Mouse (Mus musculus): ENCODE measurements at regions not wholly inside any gene's neighbourhood (a gene's known extent, or its start where the extent isn't known, plus 50 kb on each side); places are given as distances from the start of the nearest gene placed in this dataset.

DNA sequence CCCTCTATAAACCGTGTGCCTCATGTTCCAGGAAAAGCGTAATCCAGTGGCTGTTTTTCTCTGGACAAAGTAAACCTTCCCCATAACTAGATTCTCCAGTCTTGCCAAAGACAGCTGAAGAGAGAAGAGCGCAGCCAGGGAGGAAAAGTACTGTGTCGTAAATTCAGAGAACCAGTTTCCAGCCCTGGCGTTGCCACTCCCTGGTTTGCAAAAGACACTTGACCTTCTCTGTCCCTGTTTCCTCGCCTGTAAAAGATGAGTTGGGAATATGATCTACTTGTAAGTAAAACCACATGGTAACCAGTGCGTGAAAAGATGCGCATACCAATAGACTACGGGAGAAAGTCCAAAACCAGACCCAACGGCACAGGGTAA is 160.1 kb upstream of the Paip1 start:
- no peak for DNase-seq

DNA sequence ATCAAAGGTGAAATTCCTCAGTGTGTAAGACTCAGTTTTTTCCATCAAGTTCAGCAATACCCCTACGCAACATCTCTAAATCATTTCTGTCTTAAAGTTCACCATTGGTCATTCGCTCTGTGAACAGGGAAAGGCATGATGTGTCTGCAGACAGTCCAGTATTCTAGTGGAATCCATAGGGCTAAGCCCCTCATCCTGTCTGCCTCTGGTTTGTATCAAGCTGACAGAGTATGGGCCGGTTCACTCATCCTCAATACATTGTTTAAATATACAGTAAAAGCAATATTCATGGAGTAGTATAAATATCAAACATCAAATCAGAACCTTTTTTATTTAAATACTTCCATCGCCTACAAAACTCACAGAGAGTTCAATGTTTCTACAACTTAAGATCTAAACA is 152.9 kb upstream of the Paip1 start:
- DNase-seq: no peak

DNA sequence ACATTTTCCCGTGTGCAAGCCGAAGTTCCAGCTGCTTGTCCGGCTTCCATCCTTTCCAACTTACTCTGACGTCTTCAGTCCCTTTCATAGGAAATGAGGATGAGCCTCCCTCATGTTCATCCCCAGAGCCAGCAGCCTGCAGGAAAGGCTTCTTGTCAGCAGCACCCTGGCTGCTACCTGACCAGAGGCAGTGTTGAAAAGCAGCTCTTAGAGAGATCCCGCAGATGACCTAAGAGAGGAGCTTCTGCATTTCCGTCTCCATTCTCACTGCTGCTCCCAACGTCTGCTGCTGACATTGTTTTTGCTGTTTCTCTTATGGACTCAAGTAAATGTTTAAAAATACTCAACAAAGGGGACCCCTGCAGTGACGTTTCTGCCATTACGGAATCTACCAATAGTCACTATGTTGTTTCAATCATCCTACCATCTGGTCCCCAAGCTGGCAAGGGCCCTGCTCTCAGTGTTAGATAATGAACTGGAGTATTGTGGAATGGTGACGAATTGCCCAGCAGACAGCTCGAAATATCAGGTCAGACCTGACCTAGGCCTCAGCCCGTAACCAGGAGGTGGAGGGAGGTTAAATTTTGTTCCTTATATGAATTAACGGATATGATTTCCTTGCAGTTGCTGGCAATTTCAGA is 151.0 kb upstream of the Paip1 start:
- peak; percentile 21 to 39 for DNase-seq

DNA sequence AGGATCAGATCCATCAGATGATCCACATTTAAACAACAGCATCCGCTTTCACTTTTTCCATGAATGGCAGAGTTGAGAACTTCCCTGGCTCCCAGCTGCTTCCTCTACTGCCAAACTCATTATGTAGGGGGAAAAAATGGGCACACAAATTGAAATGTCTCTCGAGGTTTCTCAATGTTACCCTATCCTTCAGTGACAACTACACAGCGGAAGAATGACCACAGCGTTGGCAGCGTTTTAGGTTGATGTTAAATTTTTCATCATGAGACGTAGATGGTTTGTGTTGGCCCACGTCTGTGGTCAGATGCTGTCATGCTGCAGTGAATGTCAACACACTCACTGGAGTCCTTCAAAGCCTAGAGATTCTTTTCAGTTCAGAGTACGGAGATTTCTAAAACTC is 149.0 kb upstream of the Paip1 start:
- DNase-seq: no peak

DNA sequence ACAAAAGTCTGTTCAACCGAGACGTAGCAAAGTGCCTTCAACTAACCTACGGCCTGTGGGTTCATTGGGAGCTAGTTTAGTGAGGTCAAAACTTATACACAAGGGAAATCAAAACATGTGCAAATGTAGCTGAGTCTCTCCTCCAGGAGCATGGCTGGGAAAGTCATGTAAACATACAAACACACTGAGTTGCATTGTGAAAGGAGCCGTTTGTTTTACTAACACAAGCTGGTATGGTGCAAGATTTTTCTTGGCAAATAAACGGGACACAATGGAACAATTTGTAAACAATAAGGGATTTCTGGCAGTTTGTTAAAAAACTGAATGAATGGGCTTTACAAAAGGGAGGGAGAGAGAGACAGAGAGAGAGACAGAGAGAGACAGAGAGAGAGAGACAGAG is 147.8 kb upstream of the Paip1 start:
- DNase-seq: no peak

DNA sequence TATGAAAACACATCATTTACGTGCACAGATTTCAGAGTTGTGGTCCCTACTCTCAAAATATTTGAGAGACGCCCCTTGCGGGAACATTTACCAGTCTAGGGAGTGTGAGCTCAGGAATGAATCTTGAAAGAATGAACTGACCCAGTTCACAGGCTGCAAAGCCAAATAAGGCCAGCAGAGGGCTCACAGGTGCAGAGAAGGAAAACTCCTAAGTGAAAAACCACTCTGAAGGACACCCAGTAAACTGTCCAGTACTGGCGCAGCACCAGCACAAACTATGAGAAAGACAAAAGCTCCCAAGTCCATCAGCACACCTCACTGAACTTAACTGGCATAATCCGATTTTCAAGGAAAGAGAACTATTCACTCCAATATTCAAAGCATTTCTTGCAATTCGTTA is 145.0 kb upstream of the Paip1 start:
- DNase-seq: peak; percentile 80 to 88

DNA sequence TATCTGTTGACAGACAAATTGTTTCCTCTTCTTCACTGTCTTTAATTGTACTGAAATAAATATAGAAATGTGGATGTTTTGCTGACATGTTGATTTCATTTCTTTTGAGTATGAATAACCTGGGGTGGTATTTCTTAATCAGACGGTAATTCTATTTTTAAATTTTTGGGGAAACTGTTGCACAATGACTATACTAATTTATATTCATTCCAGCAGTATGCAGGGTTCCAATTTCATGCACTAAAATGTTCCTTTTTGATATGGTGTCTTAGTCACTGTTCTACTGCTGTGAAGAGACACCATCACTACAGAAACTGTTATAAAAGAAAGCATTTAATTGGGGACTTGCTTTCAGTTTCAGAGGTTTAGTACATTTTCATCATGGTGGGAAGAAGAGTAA is 119.2 kb upstream of the Paip1 start:
- DNase-seq: no peak

DNA sequence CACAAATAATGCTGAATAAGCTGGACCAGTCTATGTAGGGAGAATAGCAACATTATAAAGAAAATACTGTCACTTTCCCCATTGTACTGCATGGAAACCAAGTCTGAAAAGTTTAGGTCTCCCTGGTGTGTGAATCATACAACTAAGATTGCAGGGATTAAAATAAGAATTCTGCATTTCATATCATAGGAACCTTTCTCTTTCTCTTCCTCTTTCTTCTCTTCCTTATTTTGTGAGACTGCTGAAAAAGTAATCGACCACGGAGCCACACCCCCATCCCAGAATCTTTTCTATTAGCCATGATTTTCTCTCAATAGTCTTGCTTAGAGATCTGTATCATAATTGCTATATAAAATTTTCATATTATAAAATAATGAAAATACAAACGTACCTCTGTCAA is 118.4 kb upstream of the Paip1 start:
- DNase-seq: no peak

DNA sequence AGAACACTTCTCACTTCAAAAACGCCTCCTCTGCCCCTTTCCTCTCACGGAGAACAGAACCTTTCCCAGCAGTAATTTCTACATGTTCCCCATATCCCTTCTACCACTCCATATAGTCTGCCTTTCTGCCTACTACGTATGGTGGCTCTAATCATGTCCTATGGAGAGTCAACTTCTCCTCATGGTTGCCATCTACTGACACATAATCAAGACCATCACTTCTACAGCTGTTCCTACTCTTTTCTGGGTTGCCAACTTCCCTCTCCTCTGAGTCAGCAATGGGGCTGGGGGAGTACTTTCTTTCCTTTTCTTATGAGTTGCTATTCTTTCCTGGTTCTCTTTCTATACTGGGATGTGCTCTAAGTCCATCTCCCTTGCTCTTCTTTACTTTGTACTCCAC is 114.0 kb upstream of the Paip1 start:
- DNase-seq: no peak

DNA sequence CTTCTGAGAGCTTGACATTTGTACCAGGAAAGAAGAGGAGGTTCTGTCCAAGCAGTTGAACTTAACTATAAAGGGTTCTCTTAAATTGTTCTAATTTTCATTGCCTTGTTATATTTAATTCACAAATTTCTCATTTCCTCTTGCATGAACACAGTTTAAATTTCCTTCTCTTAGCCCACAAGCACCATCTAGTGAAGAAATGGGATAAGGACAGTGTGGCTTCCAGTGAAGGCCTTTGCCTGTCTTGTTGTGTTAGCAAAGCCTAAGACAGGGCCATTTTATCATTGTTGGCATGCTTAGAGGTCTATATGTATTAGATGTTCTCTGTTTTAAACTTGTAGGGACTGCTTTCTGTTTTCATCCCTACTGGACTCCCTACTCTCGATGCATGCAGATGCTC is 110.0 kb upstream of the Paip1 start:
- DNase-seq: no peak

DNA sequence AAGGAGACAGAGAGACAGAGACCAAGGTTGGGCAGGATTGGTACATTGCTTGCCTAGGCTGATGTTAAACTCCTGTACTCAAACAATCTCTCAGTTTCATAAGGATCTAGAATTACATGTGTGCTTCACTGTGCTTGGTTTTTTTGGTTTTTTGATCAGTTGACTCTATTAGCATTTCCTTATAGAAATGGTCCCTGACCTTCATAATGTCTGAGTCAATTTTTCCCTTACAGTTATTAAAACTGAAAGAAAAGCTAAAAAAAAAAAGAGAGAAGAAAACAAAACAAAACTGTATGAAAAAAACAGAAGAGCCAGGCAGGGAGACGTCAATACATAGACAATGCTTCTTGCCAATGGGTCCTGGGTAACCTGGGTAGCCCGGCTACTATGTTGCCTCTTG is 102.9 kb upstream of the Paip1 start:
- DNase-seq: no peak

DNA sequence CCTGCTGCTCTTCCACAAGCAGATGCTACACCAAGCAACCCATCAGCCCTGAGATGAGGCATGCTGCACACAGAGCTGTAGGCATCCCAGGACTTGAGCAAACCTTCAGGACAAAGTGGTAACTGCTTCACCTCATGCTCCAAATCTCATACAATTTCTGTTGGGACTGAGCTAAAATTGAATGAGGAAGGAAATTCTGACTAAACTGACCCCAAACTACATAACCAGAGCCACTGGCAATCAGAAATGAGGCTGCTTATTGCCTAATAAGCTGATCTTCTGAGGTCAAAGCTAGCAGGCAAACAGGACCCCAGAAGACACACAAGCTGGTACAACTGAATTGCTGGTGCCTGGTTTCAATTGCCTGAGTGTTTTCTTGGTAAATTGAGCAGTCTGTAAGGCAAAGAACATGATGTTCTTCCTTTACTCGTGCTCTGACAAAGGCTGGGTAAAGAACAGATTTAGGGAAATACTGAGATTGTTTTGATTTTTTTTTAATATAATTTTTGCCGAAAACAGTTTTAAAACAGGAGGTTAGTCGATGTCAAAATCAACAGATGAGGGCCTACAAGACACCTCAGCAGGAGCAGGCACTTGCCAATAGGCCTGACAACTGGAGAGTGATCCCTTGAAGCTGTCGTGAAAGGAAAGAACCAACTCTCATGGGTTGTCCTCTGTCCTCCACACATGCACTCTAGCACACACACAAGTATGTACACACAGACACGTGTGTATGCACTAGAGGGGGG is 101.3 kb upstream of the Paip1 start:
- DNase-seq: no peak

DNA sequence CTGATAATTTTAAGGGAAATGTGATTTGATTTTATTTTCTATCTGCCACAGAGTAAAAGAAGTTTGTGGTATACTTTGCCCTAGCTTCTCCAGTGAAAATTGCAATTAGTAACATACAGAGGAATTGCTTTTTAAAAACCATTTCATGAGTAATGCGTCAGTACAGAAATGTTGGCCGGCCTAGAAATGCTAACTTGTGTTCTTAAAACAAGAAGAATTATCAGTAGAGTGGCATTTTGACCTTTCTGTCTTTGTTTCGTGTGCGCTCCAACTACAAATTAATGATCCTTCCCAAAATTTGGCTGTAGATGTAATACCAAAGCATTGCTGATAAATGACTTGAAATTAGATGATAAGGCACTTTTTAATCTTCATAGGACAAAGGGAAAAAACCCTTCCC is 99.7 kb upstream of the Paip1 start:
- DNase-seq: no peak

DNA sequence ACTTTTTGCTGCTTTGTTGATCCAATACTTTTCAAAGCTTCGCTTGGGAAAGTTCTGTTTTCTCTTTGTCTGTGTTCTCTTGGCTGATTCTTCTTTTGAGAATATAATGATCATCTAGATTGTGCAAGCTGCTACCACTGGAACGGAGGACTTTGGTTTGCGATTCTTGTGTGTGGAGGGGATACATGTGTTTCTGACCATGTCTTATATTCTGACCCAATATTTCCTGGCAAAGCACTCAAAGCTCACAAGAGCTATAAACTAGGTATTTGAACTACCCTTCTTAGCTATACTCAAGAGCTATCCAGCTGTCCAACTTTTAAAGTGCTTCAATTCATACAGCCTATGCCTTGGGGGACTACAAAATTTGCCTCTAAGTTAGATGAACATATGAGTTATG is 96.6 kb upstream of the Paip1 start:
- no peak for DNase-seq

DNA sequence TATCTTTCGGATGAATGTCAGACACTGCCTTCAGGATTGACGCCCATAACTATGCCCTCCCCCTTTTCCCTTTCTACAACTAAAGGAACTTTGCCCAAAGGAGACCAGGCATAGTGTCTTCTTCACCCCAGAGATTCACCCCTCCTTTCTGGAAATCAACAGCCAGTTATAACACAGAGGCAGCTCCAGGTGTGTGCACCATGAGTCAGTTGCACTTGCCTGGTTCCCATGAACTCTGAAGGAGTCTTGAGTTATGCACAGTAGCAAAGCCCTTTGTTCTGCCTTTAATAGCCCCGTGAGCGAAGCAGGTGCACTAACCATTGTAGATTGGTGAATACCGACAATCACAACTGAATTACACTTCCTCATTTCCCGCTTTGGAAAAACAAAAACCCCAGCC is 94.5 kb upstream of the Paip1 start:
- DNase-seq: no peak

DNA sequence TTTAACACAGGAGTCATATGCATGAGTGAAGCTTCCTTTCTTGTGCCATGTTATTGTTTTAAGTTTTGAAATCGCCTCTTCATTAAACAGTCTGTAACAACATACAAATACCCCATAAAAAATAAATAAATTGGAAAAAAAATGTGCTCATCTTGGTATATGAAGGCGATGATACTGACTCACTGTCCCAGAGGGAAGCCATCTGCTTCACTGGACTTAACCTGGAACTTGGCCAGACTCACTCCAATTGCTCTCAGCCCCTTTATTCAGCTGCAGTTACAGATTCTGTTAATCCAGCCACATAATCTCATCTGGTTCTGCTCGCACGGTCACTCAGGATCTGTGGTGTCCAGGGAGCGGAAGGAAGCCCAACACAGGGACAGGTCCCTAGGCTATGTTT is 90.5 kb upstream of the Paip1 start:
- DNase-seq: peak; percentile 55 to 59

DNA sequence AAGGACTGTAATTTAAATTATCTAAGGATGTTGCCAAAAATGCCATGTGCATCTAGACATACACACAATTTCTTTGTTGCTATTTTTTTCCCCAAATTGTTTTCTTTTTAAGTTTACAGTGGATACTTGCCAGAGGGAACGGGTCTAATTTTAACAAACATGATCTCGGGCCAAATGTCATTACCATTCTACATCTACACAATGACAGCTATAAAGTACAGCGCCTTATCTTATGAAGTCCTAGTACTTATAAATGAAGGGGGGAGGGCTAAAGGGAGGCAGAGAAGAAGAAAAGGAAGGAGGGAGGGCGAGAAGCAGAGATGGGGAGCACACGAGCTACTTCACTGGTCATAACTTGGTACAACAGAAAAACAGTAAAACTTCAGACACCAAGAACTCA is 89.4 kb upstream of the Paip1 start:
- DNase-seq: no peak

DNA sequence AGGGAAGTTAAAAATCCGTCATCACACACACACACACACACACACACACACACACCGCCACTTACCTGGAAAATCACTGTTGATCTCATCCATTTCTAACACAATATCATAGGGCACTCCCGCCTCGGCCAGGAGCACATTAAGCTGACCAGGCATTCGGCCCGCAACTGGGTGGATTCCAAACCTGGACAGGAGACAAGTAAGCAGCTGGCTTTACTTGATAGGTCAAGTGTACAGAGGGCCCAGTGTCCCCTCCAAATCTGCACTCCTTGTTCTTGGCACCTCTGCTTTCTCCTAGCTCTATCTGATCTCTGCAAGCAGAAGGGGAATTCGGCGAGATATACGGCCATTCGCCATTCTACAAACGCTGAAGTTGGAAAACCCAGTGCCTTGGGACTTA is 88.6 kb upstream of the Paip1 start:
- peak; percentile 66 to 69 for DNase-seq

DNA sequence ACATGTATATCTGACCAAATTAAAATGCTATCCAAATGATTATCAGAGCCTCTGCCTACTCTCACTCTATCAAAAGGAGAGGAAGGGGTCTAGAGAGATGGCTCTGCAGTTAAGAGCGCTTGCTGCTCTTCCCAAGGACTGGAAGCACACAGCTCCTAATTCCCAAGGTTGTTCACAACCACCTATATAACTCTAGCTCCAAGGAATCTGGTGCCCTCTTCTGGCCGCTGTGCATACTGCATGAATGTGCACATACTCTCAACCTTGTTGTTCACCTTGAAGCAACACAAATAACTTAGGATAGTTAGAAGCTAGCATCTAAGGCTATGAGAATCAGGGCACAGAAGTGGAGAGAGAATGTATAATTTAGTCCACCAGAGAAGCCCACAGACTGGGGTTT is 86.6 kb upstream of the Paip1 start:
- peak; percentile 45 to 72 for DNase-seq

DNA sequence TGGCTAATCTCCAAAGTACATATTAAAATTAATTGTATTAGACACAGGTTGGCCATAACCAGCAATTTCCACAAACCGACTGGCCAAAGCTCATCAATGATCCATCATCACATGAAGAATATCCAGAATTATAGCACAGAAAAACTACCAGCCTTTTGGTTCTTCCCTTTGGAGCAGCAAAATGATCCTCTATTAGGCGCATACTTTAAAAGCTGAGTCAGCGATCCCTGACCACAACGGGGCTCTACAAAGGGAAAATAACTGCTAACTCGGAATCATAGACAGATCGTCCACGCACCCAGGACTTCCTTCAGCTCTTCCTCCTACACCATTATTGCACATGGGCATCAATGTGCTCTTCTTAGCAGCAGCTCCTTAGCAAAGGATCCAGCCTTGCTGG is 85.6 kb upstream of the Paip1 start:
- DNase-seq: no peak

DNA sequence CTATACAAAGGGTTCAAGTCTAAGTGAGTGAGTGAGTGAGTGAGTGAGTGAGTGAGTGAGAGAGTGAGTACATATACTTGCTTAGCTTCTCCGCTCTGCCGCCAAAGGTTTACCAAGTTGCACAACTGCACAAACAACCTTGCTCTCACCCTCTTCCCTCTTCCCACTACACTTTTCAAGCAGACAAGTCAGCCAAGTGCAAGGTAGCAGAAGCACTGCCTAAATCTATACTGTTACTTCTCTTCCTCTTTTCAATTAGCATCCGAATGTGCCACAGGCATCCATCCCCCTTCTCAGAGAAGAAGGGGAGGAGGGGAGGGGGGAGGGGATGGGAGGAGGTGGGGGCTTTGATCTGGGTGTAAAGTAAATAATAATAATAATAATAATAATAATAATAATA is 80.4 kb upstream of the Paip1 start:
- no peak for DNase-seq

DNA sequence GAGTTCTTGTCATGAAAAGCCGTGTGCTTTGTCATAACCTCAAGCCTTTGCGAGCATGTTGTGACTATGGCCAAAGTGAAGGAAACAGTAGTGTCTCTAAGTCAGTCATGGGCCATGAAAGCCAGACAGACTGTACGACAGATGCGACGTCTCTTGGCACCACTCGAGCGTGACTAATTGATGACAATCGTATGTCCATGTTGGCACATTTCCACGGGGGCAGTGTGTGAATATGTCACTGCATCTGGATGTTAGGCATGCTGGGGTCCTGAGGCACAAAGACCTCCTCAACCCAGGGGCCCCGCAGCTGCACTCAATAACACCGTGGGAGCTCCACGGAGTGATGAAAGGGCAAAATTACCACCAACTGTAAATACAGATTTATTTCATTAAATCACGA is 77.1 kb upstream of the Paip1 start:
- DNase-seq: peak; percentile 62 to 76

DNA sequence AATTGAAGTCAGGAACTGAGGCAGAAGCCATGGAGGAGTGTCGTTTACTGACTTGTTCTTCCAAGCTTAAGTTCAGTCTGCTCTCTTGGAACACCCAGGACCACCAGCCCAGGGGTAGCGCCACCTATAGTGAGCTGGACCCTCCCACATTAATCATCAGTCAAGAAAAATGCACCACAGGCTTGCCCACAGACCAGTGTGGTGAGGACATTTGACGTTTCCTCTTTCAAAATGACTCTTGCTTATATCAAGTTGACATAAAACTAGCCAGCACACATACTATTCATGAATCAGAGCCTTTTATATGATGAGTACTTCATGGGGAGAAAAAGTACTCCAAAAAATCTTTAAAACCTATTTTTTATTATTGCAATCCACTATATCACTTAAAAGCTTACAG is 69.7 kb upstream of the Paip1 start:
- no peak for DNase-seq

DNA sequence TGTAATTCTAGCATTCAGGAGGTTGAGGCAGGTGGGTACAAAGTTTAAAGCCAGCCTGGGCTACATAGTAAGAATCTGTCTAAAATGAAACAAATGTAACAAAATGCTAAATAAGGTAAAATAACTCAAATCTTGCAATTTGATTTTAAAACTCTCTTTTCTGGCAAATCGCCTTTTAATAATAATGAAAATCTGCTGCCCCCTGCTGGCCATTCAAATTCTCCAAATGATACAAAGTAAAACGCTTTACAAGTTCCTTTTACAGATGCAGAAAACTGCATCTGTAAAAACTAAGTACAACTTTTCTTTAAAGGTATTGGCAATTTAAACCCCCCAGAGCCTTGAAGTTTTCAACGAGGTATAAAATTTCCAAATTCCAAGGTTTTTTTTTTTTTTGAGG is 65.0 kb upstream of the Paip1 start:
- DNase-seq: peak; percentile 57 to 76

DNA sequence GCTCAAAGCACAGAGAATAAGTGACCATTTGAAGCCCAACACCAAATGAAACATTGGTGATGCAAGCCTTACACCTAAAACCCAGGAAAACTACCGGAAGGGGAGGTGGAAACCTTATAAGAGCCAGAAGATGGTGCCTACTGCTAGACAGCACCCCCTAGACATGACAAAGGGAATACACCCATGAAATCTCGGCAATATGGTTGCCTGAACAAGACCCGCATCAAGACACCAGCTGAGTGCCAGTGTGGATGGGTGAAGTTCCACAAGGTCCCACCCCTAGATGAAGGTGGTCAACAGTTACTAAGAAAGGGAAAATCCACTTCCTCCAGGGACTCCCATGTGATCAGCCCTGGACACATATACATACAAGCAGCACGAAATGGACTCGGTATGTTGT is 64.2 kb upstream of the Paip1 start:
- no peak for DNase-seq

All from cerebellum, postnatal 14 days (tissue).